Mouse (Mus musculus) midbrain, embryonic 14.5 days (tissue): Measurements from ENCODE around the gene Hmgcs2. TPM values are rescaled to one million over a fixed set of nuclear protein-coding genes. Genes with fewer than 3 reads are reported as not detected.
A peak's percentile ranks its signal among the peaks of the same experiment; 100 is the strongest.

Source experiments
- ATAC-seq: fragments of 200-750 bp; cut with Nextera tagmentation; 2 replicates; pipeline ENCODE4 v1.8.0; 2017; ENCODE audit warnings: moderate number of reproducible peaks, moderate library complexity; ENCODE audit not compliant: low FRiP score, low TSS enrichment
- DNase-seq: peaks from one replicate; pipeline ENCODE4 v3.0.0-alpha.2; 2015
- H3K27ac ChIP-seq: fragments of 300-500 bp; sonication (generic); replicated peaks from 2 replicates; pipeline ENCODE4 v1.5.1; 2014; ENCODE audit warnings: mild to moderate bottlenecking, low read depth, low read length, moderate library complexity
- H3K27me3 ChIP-seq: fragments of 300-500 bp; sonication (generic); 2 replicates; pipeline ENCODE4 v1.6.1; 2014; ENCODE audit warnings: low read length, control low read depth, mixed read lengths; ENCODE audit not compliant: control insufficient read depth, insufficient read depth
- H3K36me3 ChIP-seq: fragments of 300-500 bp; sonication (generic); 2 replicates; pipeline ENCODE4 v1.6.1; 2014; ENCODE audit warnings: low read length, control low read depth; ENCODE audit not compliant: control insufficient read depth, insufficient read depth
- H3K4me1 ChIP-seq: fragments of 300-500 bp; sonication (generic); 2 replicates; pipeline ENCODE4 v1.6.1; 2014; ENCODE audit warnings: mild to moderate bottlenecking, antibody characterized with exemption, low read length, control low read depth; ENCODE audit not compliant: control insufficient read depth, insufficient read depth
- H3K4me2 ChIP-seq: fragments of 300-500 bp; sonication (generic); 2 replicates; pipeline ENCODE4 v1.6.1; 2014; ENCODE audit warnings: mild to moderate bottlenecking, low read length, moderate library complexity
- H3K4me3 ChIP-seq: fragments of 300-500 bp; sonication (generic); replicated peaks from 2 replicates; pipeline ENCODE4 v1.5.1; 2014; ENCODE audit warnings: low read depth, low read length
- H3K9ac ChIP-seq: fragments of 300-500 bp; sonication (generic); replicated peaks from 2 replicates; pipeline ENCODE4 v1.6.1; 2014; ENCODE audit warnings: mild to moderate bottlenecking, low read length, moderate library complexity
- H3K9me3 ChIP-seq: fragments of 300-500 bp; sonication (generic); 2 replicates; pipeline ENCODE4 v1.6.1; 2016; ENCODE audit warnings: low read length, control low read depth, mixed read lengths; ENCODE audit not compliant: control insufficient read depth
- WGBS: fragments of 180-500 bp; shearing (Covaris S2); extraction: QIAGEN DNeasy Blood & Tissue Kit; methylation state at CpG from one replicate; pipeline ENCODE4 v1.1.7; 2014; 5-methylcytosine and 5-hydroxymethylcytosine counted together
- polyA plus RNA-seq: library from polyadenylated mRNA; unstranded; fragments of >200 nt; fragmentation: Nextera tagmentation; extraction: Ambion mirVana; gene quantifications from 2 replicates; pipeline ENCODE4 v1.2.1, GENCODE M21; 2014

Gene Hmgcs2
- 8.6 and 16.2 TPM in 2 replicates for polyA plus RNA-seq

GRCm38 (mm10) chr3:98280204-98280932, at the start of gene Hmgcs2:
Hmgcs2 (plus strand) TSS chr3:98280435.
- H3K27ac ChIP-seq: no peak within 1 kb of the TSS
- no peak within 1 kb of the TSS for H3K9ac ChIP-seq
- H3K27me3 ChIP-seq: no peaks in the 10 kb centered on the region
- H3K9me3 ChIP-seq: no peaks in the 10 kb centered on the region
- DNase-seq (peak; percentile 23), ATAC-seq (peak; percentile 37; the same call in 1 of the 2 replicates)
- H3K36me3 ChIP-seq: no peaks in the 10 kb centered on the region
- WGBS: 62% methylated on average over 14 of the region's 14 CpGs
- H3K4me3 ChIP-seq: no peak within 1 kb of the TSS
- H3K4me1 ChIP-seq: no peaks in the 10 kb centered on the region
- no peak within 1 kb of the TSS for H3K4me2 ChIP-seq

DNA sequence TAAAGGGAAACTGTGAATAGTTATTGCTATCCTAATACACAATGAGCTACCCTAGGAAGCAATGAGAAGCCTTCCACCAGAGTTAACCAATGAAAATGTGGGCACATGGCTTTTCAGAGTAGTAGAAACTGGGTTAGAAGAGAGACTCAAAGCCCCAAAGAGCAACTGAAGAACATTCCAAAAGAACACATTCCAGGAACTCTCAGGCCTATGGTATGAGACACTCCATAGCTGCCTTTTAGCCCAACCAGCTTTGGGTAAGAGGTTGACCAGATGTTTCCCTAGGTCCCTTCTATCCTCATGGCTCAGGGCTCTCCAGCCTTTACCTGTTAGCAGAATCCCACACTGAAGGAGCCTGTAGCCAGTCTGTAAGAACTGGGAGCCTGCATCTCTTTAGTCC, 46.7 kb upstream of the Hmgcs2 start:
- Histone ChIP-seq H3K27me3 (no peaks in the 10 kb centered on the region), H3K36me3 (no peaks in the 10 kb centered on the region), H3K4me2 (no peak overlapping the region), H3K4me3 (no peak overlapping the region), H3K4me1 (no peaks in the 10 kb centered on the region), H3K27ac (no peak overlapping the region), H3K9ac (no peak overlapping the region), H3K9me3 (no peaks in the 10 kb centered on the region)
- DNase-seq (no peak), ATAC-seq (no peak)

GRCm38 (mm10) chr3:98236266-98236665, 44.0 kb upstream of the Hmgcs2 start:
- H3K27me3 ChIP-seq: no peaks in the 10 kb centered on the region
- ATAC-seq (no peak), DNase-seq (no peak)
- no peaks in the 10 kb centered on the region for H3K36me3 ChIP-seq
- H3K27ac ChIP-seq: no peak overlapping the region
- no peak overlapping the region for H3K4me2 ChIP-seq
- H3K9me3 ChIP-seq: no peaks in the 10 kb centered on the region
- H3K4me1 ChIP-seq: no peaks in the 10 kb centered on the region
- no peak overlapping the region for H3K9ac ChIP-seq
- H3K4me3 ChIP-seq: no peak overlapping the region
- WGBS: 96% methylated on average over 6 of the region's 6 CpGs

DNA sequence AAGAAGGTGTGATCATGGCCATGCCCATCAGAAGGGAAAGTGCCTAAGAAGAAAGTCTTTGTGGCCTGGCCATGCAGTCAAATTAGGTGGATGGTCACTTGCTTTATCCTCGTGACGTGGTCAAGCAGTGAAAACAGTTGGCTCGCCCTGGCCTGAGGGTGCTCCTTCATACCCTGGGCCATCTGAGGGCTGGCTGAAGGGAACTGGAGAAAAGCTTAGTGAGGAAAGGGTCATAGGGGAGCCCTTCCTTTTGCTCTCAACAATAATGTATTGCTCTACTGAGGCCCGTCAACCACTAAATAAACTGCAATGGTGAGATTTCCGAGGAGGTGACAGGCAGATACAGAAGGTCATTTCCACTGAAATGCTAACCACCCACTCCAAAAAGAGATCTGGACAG, 43.0 kb upstream of the Hmgcs2 start:
- ATAC-seq: no peak
- H3K9me3 ChIP-seq: no peaks in the 10 kb centered on the region
- H3K27me3 ChIP-seq: no peaks in the 10 kb centered on the region
- WGBS: 69% methylated on average over 5 of the region's 5 CpGs
- H3K4me1 ChIP-seq: no peaks in the 10 kb centered on the region
- H3K9ac ChIP-seq: no peak overlapping the region
- no peaks in the 10 kb centered on the region for H3K36me3 ChIP-seq
- H3K4me2 ChIP-seq: no peak overlapping the region
- H3K4me3 ChIP-seq: no peak overlapping the region
- H3K27ac ChIP-seq: no peak overlapping the region
- no peak for DNase-seq

DNA sequence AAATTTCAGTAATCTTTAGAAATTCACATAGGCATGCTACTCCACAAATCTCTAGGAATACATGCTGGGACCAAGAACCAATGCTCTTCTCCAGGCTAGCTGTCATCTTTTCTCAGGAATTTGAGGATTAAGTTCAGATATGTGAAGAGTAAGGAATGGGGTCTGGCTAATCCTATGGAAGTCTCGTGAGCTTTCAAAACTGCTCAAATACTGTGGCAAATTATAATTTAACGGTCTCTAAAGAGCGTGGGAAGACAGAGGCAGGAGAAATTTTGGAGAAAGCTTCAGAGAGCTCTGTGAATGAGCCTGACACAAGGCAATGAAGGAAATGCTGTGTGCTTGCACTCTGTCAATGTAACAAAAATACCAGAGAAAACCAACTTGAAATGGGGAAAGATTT, 42.1 kb upstream of the Hmgcs2 start:
- H3K4me3 ChIP-seq: no peak overlapping the region
- no peak overlapping the region for H3K27ac ChIP-seq
- no peak overlapping the region for H3K4me2 ChIP-seq
- ATAC-seq (no peak; the same call in 1 of the 2 replicates), DNase-seq (no peak)
- H3K27me3 ChIP-seq: no peaks in the 10 kb centered on the region
- no peaks in the 10 kb centered on the region for H3K4me1 ChIP-seq
- H3K9me3 ChIP-seq: no peaks in the 10 kb centered on the region
- 32% methylated on average over 3 of the region's 3 CpGs for WGBS
- no peak overlapping the region for H3K9ac ChIP-seq
- H3K36me3 ChIP-seq: no peaks in the 10 kb centered on the region

GRCm38 (mm10) chr3:98242051-98242450, 38.2 kb upstream of the Hmgcs2 start:
- no peaks in the 10 kb centered on the region for H3K9me3 ChIP-seq
- H3K27ac ChIP-seq: no peak overlapping the region
- H3K27me3 ChIP-seq: no peaks in the 10 kb centered on the region
- no peaks in the 10 kb centered on the region for H3K36me3 ChIP-seq
- ATAC-seq (no peak), DNase-seq (no peak)
- peaks cover 10% of the 10 kb centered on the region for H3K4me1 ChIP-seq
- no peak overlapping the region for H3K4me2 ChIP-seq
- 84% methylated on average over 3 of the region's 3 CpGs for WGBS
- H3K9ac ChIP-seq: no peak overlapping the region
- H3K4me3 ChIP-seq: no peak overlapping the region

GRCm38 (mm10) chr3:98242458-98243037, 37.7 kb upstream of the Hmgcs2 start:
- no peak for ATAC-seq
- Histone ChIP-seq H3K9me3 (no peaks in the 10 kb centered on the region), H3K4me3 (no peak overlapping the region), H3K4me2 (no peak overlapping the region), H3K27ac (no peak overlapping the region), H3K4me1 (peaks cover 10% of the 10 kb centered on the region), H3K36me3 (no peaks in the 10 kb centered on the region), H3K27me3 (no peaks in the 10 kb centered on the region), H3K9ac (no peak overlapping the region)
- WGBS: 73% methylated on average over 8 of the region's 8 CpGs
- DNase-seq: no peak

- 3% methylated on average over 8 of the region's 8 CpGs for WGBS
- Histone ChIP-seq H3K4me3 (no peak overlapping the region), H3K4me2 (no peak overlapping the region), H3K36me3 (no peaks in the 10 kb centered on the region), H3K4me1 (peaks cover 10% of the 10 kb centered on the region), H3K27me3 (no peaks in the 10 kb centered on the region), H3K9me3 (no peaks in the 10 kb centered on the region), H3K9ac (no peak overlapping the region; the same call in 1 of the 2 replicates), H3K27ac (no peak overlapping the region)
- no peak for DNase-seq
- ATAC-seq: no peak
Observed at GRCm38 (mm10) chr3:98245892-98246291, 34.3 kb upstream of the Hmgcs2 start.
